Mouse (Mus musculus) midbrain, embryonic 16.5 days (tissue): ENCODE measurements around the gene Celf2. TPM values are rescaled to one million over a fixed set of nuclear protein-coding genes. Genes with fewer than 3 reads are reported as not detected.
A peak's percentile ranks its signal among the peaks of the same experiment; 100 is the strongest.

Experiments
- ATAC-seq: fragments of 200-750 bp; cut with Nextera tagmentation; 2 replicates; pipeline ENCODE4 v1.8.0; 2017; ENCODE audit warnings: moderate TSS enrichment
- H3K27ac ChIP-seq: fragments of 300-500 bp; sonication (generic); 2 replicates; pipeline ENCODE4 v1.5.1; 2014; ENCODE audit warnings: mild to moderate bottlenecking, low read length, mixed read lengths
- H3K27me3 ChIP-seq: fragments of 300-500 bp; sonication (generic); 2 replicates; pipeline ENCODE4 v1.6.1; 2014; ENCODE audit warnings: low read depth, low read length, mixed read lengths; ENCODE audit not compliant: control insufficient read depth, insufficient read depth
- H3K36me3 ChIP-seq: fragments of 300-500 bp; sonication (generic); 2 replicates; pipeline ENCODE4 v1.6.1; 2014; ENCODE audit warnings: mild to moderate bottlenecking, low read length, moderate library complexity, mixed read lengths; ENCODE audit not compliant: control insufficient read depth, insufficient read depth
- H3K4me1 ChIP-seq: fragments of 300-500 bp; sonication (generic); 2 replicates; pipeline ENCODE4 v1.6.1; 2014; ENCODE audit warnings: mild to moderate bottlenecking, low read length, mixed read lengths; ENCODE audit not compliant: control insufficient read depth, insufficient read depth
- H3K4me2 ChIP-seq: fragments of 300-500 bp; sonication (generic); 2 replicates; pipeline ENCODE4 v1.6.1; 2014; ENCODE audit warnings: mild to moderate bottlenecking, low read length, mixed read lengths
- H3K4me3 ChIP-seq: fragments of 300-500 bp; sonication (generic); 2 replicates; pipeline ENCODE4 v1.5.1; 2014; ENCODE audit warnings: low read depth, mild to moderate bottlenecking, low read length, moderate library complexity, mixed read lengths
- H3K9ac ChIP-seq: fragments of 300-500 bp; sonication (generic); 2 replicates; pipeline ENCODE4 v1.6.1; 2014; ENCODE audit warnings: low read depth, low read length, mixed read lengths
- H3K9me3 ChIP-seq: fragments of 300-500 bp; sonication (generic); replicated peaks from 2 replicates; pipeline ENCODE4 v1.6.1; 2014; ENCODE audit warnings: mild to moderate bottlenecking, low read length, mixed read lengths; ENCODE audit not compliant: control insufficient read depth, poor library complexity, severe bottlenecking
- WGBS: fragments of 180-500 bp; shearing (Covaris S2); extraction: QIAGEN DNeasy Blood & Tissue Kit; methylation state at CpG from one replicate; pipeline ENCODE4 v1.1.7; 2014; 5-methylcytosine and 5-hydroxymethylcytosine counted together
- polyA plus RNA-seq: library from polyadenylated mRNA; unstranded; fragments of >200 nt; fragmentation: Nextera tagmentation; extraction: Ambion mirVana; gene quantifications from 2 replicates; pipeline ENCODE4 v1.2.1, GENCODE M21; 2015

The Celf2 gene
- polyA plus RNA-seq, 1 experiment from 2014 or later, result 160 TPM

- H3K27me3 ChIP-seq, result no peaks in the 10 kb centered on the region
- H3K4me3 ChIP-seq, result no peak overlapping the region
- ATAC-seq, result no peak
- H3K9me3 ChIP-seq, result no peaks in the 10 kb centered on the region
- WGBS, result 89% methylated on average over 1 of the region's 1 CpGs
- no peak overlapping the region for H3K27ac ChIP-seq
- no peak overlapping the region for H3K9ac ChIP-seq
- no peaks in the 10 kb centered on the region for H3K4me1 ChIP-seq
- no peaks in the 10 kb centered on the region for H3K36me3 ChIP-seq
- H3K4me2 ChIP-seq, result no peak overlapping the region
These were observed 478.0 kb downstream of the Celf2 start for GRCm38 (mm10) chr2:7031389-7031788.

GRCm38 (mm10) chr2:7026737-7027136 is 482.6 kb downstream of the Celf2 start:
- Histone ChIP-seq H3K4me2 (no peak overlapping the region), H3K4me3 (no peak overlapping the region), H3K4me1 (no peaks in the 10 kb centered on the region), H3K9me3 (no peaks in the 10 kb centered on the region), H3K9ac (no peak overlapping the region), H3K36me3 (no peaks in the 10 kb centered on the region), H3K27me3 (no peaks in the 10 kb centered on the region), H3K27ac (no peak overlapping the region)
- WGBS, result 100% methylated on average over 1 of the region's 1 CpGs
- ATAC-seq, result no peak

- Histone ChIP-seq H3K27me3 (no peaks in the 10 kb centered on the region), H3K36me3 (no peaks in the 10 kb centered on the region), H3K9me3 (no peaks in the 10 kb centered on the region), H3K4me3 (no peak overlapping the region), H3K9ac (no peak overlapping the region), H3K27ac (no peak overlapping the region), H3K4me1 (no peaks in the 10 kb centered on the region), H3K4me2 (no peak overlapping the region)
- 67% methylated on average over 5 of the region's 5 CpGs for WGBS
- ATAC-seq, result no peak
These were observed 483.8 kb downstream of the Celf2 start for GRCm38 (mm10) chr2:7025594-7025993.

- ATAC-seq, result no peak
These were observed 487.2 kb downstream of the Celf2 start for GRCm38 (mm10) chr2:7022184-7022583.

GRCm38 (mm10) chr2:7017384-7018113 is 491.8 kb downstream of the Celf2 start:
- Histone ChIP-seq H3K4me3 (no peak overlapping the region), H3K9me3 (no peaks in the 10 kb centered on the region), H3K27me3 (no peaks in the 10 kb centered on the region), H3K36me3 (no peaks in the 10 kb centered on the region), H3K9ac (no peak overlapping the region), H3K27ac (no peak overlapping the region), H3K4me1 (no peaks in the 10 kb centered on the region), H3K4me2 (no peak overlapping the region)
- WGBS, result 83% methylated on average over 6 of the region's 6 CpGs
- ATAC-seq, result no peak

More at GRCm38 (mm10) chr2:7022184-7022583, 487.2 kb downstream of the Celf2 start:
- Histone ChIP-seq H3K4me3 (no peak overlapping the region), H3K36me3 (no peaks in the 10 kb centered on the region), H3K27ac (no peak overlapping the region), H3K9me3 (no peaks in the 10 kb centered on the region), H3K27me3 (no peaks in the 10 kb centered on the region), H3K9ac (no peak overlapping the region), H3K4me1 (no peaks in the 10 kb centered on the region), H3K4me2 (no peak overlapping the region)
- 54% methylated on average over 3 of the region's 3 CpGs for WGBS

DNA sequence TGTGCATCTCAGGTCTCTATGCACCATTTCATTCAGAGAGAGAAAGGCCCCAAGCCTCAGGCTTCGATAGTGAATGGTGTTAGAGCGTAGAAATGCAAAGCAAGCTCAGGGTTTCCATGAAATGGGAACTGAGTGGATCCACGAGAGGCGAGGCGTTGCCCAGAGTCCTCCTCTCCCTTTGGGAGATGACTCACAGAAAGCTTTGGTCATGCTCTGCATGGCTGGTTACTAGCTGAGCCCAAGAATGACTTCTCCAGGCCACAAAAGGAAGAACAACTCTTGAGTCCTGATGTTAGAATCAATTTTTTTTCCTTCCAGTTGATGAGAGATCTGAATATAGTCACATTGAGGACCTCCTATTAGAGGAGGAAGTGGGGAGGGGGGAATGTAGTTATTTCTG is 496.2 kb downstream of the Celf2 start:
- Histone ChIP-seq H3K4me2 (no peak overlapping the region), H3K36me3 (no peaks in the 10 kb centered on the region), H3K27ac (no peak overlapping the region), H3K27me3 (no peaks in the 10 kb centered on the region), H3K4me3 (no peak overlapping the region), H3K9ac (no peak overlapping the region), H3K4me1 (no peaks in the 10 kb centered on the region), H3K9me3 (no peaks in the 10 kb centered on the region)
- WGBS, result 91% methylated on average over 5 of the region's 5 CpGs
- ATAC-seq, result no peak

DNA sequence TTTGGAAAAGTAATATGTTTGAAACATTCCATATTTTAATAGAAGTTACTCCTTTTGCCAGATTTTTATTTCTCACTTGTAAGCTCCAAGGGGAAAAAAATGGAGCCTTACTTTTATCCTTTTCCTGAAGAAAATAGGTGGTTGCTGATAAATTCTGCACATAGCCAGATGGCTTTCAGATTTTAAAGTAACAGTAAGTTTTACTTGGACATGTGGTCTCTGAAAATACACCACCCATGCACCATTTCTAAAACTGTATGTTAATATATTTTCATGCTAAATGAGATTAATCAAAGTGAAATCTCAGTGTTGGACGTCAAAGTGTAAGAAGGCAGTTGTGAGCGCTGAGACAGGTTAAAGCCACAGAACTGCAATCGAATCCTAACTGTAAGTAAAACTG is 502.5 kb downstream of the Celf2 start:
- Histone ChIP-seq H3K4me1 (peaks cover 2% of the 10 kb centered on the region; the same call in 1 of the 2 replicates), H3K36me3 (no peaks in the 10 kb centered on the region), H3K9me3 (no peaks in the 10 kb centered on the region), H3K9ac (no peak overlapping the region), H3K27me3 (no peaks in the 10 kb centered on the region), H3K27ac (no peak overlapping the region), H3K4me2 (no peak overlapping the region), H3K4me3 (no peak overlapping the region)
- ATAC-seq, result no peak
- WGBS, result 79% methylated on average over 3 of the region's 3 CpGs

GRCm38 (mm10) chr2:7001967-7002366 is 507.4 kb downstream of the Celf2 start:
- 23% methylated on average over 2 of the region's 2 CpGs for WGBS
- H3K4me2 ChIP-seq, result no peak overlapping the region
- H3K4me3 ChIP-seq, result no peak overlapping the region
- no peak overlapping the region for H3K9ac ChIP-seq
- no peaks in the 10 kb centered on the region for H3K27me3 ChIP-seq
- no peaks in the 10 kb centered on the region for H3K36me3 ChIP-seq
- H3K9me3 ChIP-seq, result no peaks in the 10 kb centered on the region
- H3K27ac ChIP-seq, result no peak overlapping the region
- 0 out of 2 replicates have a peak, but pooled peaks have one; percentile 36 for ATAC-seq
- H3K4me1 ChIP-seq, result peaks cover 3% of the 10 kb centered on the region; the same call in 1 of the 2 replicates

DNA sequence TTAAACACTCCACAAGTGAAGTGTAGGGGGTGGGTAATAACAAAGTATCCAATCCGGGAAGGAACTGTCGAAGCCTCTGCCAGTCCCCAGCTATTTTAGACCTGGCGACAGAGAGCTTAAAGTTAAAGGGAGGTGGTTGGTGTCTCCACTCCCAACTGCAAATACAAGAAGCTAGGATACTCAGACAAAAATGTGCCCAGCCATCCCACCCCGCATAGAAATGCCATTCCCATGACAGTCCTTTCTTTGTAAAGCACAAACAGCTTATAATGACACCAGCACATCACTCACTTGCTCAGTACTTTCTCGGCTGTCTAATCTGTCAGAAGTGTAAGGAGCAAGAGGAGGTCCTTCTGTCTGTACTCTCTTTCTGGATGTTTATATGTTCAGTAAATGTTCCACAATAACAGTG is 518.3 kb downstream of the Celf2 start:
- H3K9me3 ChIP-seq, result no peaks in the 10 kb centered on the region
- no peaks in the 10 kb centered on the region for H3K36me3 ChIP-seq
- WGBS, result 83% methylated on average over 5 of the region's 5 CpGs
- ATAC-seq, result no peak
- H3K4me1 ChIP-seq, result no peaks in the 10 kb centered on the region
- no peaks in the 10 kb centered on the region for H3K27me3 ChIP-seq
- H3K27ac ChIP-seq, result no peak overlapping the region
- H3K4me2 ChIP-seq, result no peak overlapping the region
- H3K4me3 ChIP-seq, result no peak overlapping the region
- no peak overlapping the region for H3K9ac ChIP-seq
